Mouse (Mus musculus) MEL-GATA-1-ER (cell line): ENCODE results near the gene Mx1.

Experiments used
- DNase-seq: peaks from one replicate; pipeline ENCODE4 v3.0.0-alpha.2; 2012; ENCODE audit warnings: low read depth; ENCODE audit errors: extremely low read depth

The Mx1 gene

GRCm38 (mm10) chr16:97462481-97463181, at the start of gene Mx1:
Gene Mx1 (minus strand): TSS chr16:97462907.
- DNase-seq: no peak

- DNase-seq: peak; percentile 77
Measured at GRCm38 (mm10) chr16:97512347-97512751, 49.6 kb upstream of the Mx1 start.

GRCm38 (mm10) chr16:97511495-97511894, 48.8 kb upstream of the Mx1 start:
- no peak for DNase-seq

GRCm38 (mm10) chr16:97510849-97511248, 48.1 kb upstream of the Mx1 start:
- peak; percentile 61 for DNase-seq

- DNase-seq: no peak
Measured at GRCm38 (mm10) chr16:97507783-97508182, 45.1 kb upstream of the Mx1 start.

GRCm38 (mm10) chr16:97504793-97505192, 42.1 kb upstream of the Mx1 start:
- DNase-seq: no peak

GRCm38 (mm10) chr16:97503849-97504248, 41.1 kb upstream of the Mx1 start:
- no peak for DNase-seq

- no peak for DNase-seq
Measured at GRCm38 (mm10) chr16:97500901-97501300, 38.2 kb upstream of the Mx1 start.

GRCm38 (mm10) chr16:97499450-97499849, 36.7 kb upstream of the Mx1 start:
- no peak for DNase-seq

GRCm38 (mm10) chr16:97498139-97498538, 35.4 kb upstream of the Mx1 start:
- DNase-seq: no peak

GRCm38 (mm10) chr16:97497682-97498081, 35.0 kb upstream of the Mx1 start:
- DNase-seq: no peak

GRCm38 (mm10) chr16:97496026-97496425, 33.3 kb upstream of the Mx1 start:
- DNase-seq: no peak

GRCm38 (mm10) chr16:97492369-97492768, 29.7 kb upstream of the Mx1 start:
- DNase-seq: no peak

- peak; percentile 67 for DNase-seq
Measured at GRCm38 (mm10) chr16:97478655-97479054, 15.9 kb upstream of the Mx1 start.

GRCm38 (mm10) chr16:97476524-97476923, 13.8 kb upstream of the Mx1 start:
- peak; percentile 82 for DNase-seq

- DNase-seq: no peak
Measured at GRCm38 (mm10) chr16:97475581-97475980, 12.9 kb upstream of the Mx1 start.

GRCm38 (mm10) chr16:97474671-97475070, 12.0 kb upstream of the Mx1 start:
- no peak for DNase-seq

GRCm38 (mm10) chr16:97467993-97468791, 5.5 kb upstream of the Mx1 start:
- DNase-seq: peak; percentile 68

- DNase-seq: no peak
Measured at GRCm38 (mm10) chr16:97467472-97467871, 4.8 kb upstream of the Mx1 start.

GRCm38 (mm10) chr16:97466182-97466957, 3.7 kb upstream of the Mx1 start:
- no peak for DNase-seq

- no peak for DNase-seq
Measured at GRCm38 (mm10) chr16:97461271-97461670, 1.4 kb downstream of the Mx1 start.

GRCm38 (mm10) chr16:97459831-97460230, 2.9 kb downstream of the Mx1 start:
- no peak for DNase-seq
